Mouse (Mus musculus): Measurements from ENCODE around the gene Vamp1. TPM values are rescaled to one million over a fixed set of nuclear protein-coding genes. Genes with fewer than 3 reads are reported as not detected.

The Vamp1 gene
- 2.6 and 2.7 TPM in 2 replicates for polyA plus RNA-seq (2014; fragmentation: Nextera tagmentation; extraction: Ambion mirVana)

DNA sequence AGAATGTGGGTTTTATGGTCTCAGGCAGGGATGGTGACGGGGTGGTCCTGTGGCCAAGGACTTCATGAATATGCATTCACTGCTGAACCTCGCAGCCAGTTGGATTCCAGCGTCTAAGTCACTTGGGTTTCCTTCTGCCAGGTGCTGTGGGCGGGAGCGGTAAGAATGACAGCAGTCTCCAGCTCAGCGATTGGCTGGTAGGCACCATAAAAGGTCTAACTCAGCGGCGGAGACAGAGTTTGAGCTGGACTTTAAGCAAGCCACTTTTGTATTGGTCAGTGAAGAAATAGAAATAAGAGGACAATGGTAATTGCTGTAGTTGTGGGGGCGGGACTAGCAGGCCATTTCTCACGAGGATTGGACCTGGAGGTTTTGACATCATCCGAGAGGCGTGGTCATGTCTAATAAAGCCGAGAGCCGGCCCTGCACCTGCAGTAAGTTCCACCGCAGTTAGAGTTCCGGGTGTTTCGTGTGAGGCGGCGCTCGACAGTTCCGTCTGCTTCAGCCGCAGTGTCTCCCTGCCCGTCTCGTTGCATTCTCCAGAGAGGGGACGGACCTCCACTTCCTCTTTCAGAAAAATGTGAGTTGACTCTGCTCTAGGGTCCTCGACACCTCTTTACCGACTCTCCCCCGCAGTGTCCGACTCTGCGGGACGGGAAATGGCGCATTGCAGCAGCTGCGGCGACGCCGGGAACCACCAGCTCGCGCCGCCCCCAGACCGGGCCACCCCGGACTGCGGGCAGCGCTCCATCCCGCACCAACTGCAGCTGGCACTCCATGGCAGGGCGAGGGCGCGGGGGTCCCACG, at the start of gene Vamp1:
Gene Vamp1 (plus strand): TSS at position 404 of the 807 bp plus-strand sequence.
- ATAC-seq (ENCODE audit: insufficient number of reproducible peaks, insufficient read depth, low FRiP score, low read depth) = peak; percentile 95
- under 1% methylated on average over 48 of the region's 48 CpGs for WGBS
- H3K27me3 ChIP-seq (ENCODE audit: control insufficient read depth, insufficient read depth, low read length) = peaks cover 10% of the 10 kb centered on the region; the same call in 1 of the 2 replicates

DNA sequence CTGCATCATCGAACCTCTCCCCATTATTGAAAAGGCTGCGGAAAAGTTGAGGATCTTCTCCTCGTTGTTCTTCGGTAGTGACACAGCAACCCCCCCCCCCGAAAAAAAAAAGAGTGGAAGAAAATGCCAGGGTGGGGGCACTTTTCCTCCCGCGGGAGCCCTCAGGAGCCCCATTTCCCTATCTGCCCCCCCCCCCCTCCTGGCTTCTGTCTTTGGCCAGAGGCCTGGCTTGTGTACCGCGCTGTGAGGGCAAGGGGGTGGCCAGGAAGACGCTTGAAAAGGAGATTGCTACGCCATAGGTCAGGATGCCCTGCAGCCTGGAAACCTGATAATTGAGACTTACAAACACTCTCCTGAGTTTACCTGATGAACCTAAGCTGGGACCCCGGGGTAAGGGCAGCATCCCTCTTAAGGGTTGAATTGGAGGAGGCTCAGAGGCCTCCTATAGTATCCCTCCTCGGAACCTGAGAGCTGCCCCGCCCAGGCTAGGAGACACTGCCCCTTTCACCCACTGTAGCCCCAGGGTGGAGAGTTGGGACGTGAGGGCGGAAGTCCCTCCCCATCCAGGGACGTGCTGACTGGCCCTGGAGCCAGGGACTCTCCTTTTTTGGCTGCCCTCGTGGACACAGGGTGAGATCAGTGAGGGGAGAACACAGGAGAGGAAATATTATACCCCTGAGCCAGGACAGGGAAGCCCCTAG, 49.1 kb upstream of the Vamp1 start, which contains the start of gene Gapdh:
Gene Gapdh (minus strand): TSS at position 417 of the 701 bp plus-strand sequence.
- Histone ChIP-seq H3K4me3 (ENCODE audit: control insufficient read depth in 1 of 2, insufficient read depth in 1 of 2, low read depth in 1 of 2, low read length in 2 of 2) (peak within 1 kb of the TSS; percentile 76 to 86), H3K4me1 (ENCODE audit: control insufficient read depth in 2 of 2, insufficient read depth in 2 of 2, low read length in 2 of 2) (peaks cover 16 to 31% of the 10 kb centered on the region in 2 experiments), H3K27me3 (ENCODE audit: control insufficient read depth, insufficient read depth, low read length) (no peaks in the 10 kb centered on the region), H3K27ac (replicated peaks in 1 of 2; ENCODE audit: control insufficient read depth in 1 of 2, insufficient read depth in 1 of 2, low read depth in 2 of 2, low read length in 2 of 2) (peak within 1 kb of the TSS; percentile 100), H3K36me3 (ENCODE audit: control insufficient read depth, insufficient read depth, low read length) (peaks cover 71% of the 10 kb centered on the region), H3K4me2 (ENCODE audit: low read length) (peak within 1 kb of the TSS; percentile 70), H3K9me3 (ENCODE audit: control insufficient read depth, low read length) (no peaks in the 10 kb centered on the region), H3K9ac (ENCODE audit: low read length) (peak within 1 kb of the TSS; percentile 97)
- WGBS = 0% methylated on average over 18 of the region's 18 CpGs
- peak; percentile 82 for ATAC-seq (ENCODE audit: insufficient number of reproducible peaks, insufficient read depth, low FRiP score, low read depth)

More for the DNA sequence above, at the start of gene Vamp1:
- Histone ChIP-seq H3K9ac (ENCODE audit: low read length) (peak within 1 kb of the TSS; percentile 86), H3K4me3 (ENCODE audit: control insufficient read depth in 1 of 2, insufficient read depth in 1 of 2, low read depth in 1 of 2, low read length in 2 of 2) (peak within 1 kb of the TSS; percentile 70 to 72), H3K9me3 (ENCODE audit: control insufficient read depth, low read length) (no peaks in the 10 kb centered on the region), H3K36me3 (ENCODE audit: control insufficient read depth, insufficient read depth, low read length) (peaks cover 12% of the 10 kb centered on the region; the same call in 1 of the 2 replicates), H3K4me1 (ENCODE audit: control insufficient read depth in 2 of 2, insufficient read depth in 2 of 2, low read length in 2 of 2) (peaks cover 0 to 4% of the 10 kb centered on the region in 2 experiments; a peak in 1 of 4 replicates), H3K27ac (replicated peaks in 1 of 2; ENCODE audit: control insufficient read depth in 1 of 2, insufficient read depth in 1 of 2, low read depth in 2 of 2, low read length in 2 of 2) (peak within 1 kb of the TSS; percentile 64 to 78), H3K4me2 (ENCODE audit: low read length) (peak within 1 kb of the TSS; percentile 71)

DNA sequence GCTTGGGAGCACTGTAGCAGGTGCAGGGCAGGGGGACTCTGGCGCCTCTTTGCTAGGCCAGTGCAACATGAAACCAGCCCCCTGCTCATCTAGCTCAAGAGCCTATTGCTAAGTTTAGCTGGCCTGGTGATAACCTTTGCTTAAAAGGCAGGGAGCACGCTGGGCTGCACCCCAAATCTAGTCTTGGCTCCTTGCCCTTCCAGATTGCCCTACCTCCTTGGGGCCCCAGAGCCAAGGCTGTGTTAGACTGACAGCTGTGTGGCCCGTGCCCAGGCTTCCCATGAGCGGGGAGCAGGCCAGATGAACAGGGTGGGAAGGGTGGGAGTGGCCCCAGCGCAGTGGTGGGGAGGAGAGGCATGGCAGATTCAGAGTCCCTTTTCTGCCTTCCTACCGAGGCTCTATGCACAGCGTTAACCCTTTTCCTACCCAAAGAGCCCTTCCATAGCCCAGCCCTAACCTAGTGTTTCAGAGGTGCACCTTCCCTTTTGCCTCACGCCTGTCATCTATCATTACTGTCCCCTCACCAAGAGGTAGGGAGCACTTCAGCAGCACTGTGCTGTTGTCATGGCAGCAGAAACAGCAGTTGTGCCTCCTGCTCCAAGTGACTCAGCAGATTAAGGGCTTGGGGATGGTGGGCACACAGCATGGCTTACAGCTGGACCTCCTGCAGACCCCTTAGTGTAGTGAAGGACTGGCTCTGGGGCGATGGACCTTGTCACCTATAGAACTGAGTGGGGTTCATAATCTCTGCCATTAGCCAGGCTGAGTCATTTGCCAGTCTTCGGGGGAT, 48.3 kb upstream of the Vamp1 start:
- peak; percentile 62 for ATAC-seq (ENCODE audit: insufficient number of reproducible peaks, insufficient read depth, low FRiP score, low read depth)
- Histone ChIP-seq H3K9ac (ENCODE audit: low read length) (peak overlapping the region; percentile 97), H3K4me3 (ENCODE audit: control insufficient read depth in 1 of 2, insufficient read depth in 1 of 2, low read depth in 1 of 2, low read length in 2 of 2) (peak overlapping the region; percentile 67 to 76), H3K4me2 (ENCODE audit: low read length) (peak overlapping the region; percentile 70), H3K36me3 (ENCODE audit: control insufficient read depth, insufficient read depth, low read length) (peaks cover 71% of the 10 kb centered on the region), H3K9me3 (ENCODE audit: control insufficient read depth, low read length) (no peaks in the 10 kb centered on the region), H3K27me3 (ENCODE audit: control insufficient read depth, insufficient read depth, low read length) (no peaks in the 10 kb centered on the region), H3K4me1 (ENCODE audit: control insufficient read depth in 2 of 2, insufficient read depth in 2 of 2, low read length in 2 of 2) (peaks cover 13 to 24% of the 10 kb centered on the region in 2 experiments), H3K27ac (replicated peaks in 1 of 2; ENCODE audit: control insufficient read depth in 1 of 2, insufficient read depth in 1 of 2, low read depth in 2 of 2, low read length in 2 of 2) (peak overlapping the region; percentile 100)
- 14% methylated on average over 10 of the region's 10 CpGs for WGBS

DNA sequence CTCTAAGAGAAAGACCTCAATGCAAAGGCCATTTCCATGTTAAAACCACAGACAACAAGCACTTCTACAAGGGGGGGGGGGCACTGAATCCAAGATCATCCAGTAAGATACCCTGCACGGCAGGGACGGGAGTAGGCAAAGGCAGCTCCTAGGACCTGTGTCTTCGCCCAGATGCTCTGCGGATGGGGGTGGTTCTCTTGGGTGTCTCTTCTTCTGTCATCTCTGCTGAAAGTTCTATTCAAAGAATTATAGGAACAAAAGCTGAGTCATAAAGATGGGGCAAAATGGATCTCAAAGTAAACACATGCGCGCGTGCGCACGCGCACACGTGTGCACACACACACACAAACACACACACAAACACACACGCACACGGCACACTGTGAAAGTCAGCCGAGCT, 47.3 kb upstream of the Vamp1 start:
- Histone ChIP-seq H3K4me2 (ENCODE audit: low read length) (no peak overlapping the region), H3K4me1 (ENCODE audit: control insufficient read depth in 2 of 2, insufficient read depth in 2 of 2, low read length in 2 of 2) (peaks cover 13 to 20% of the 10 kb centered on the region in 2 experiments), H3K9me3 (ENCODE audit: control insufficient read depth, low read length) (no peaks in the 10 kb centered on the region), H3K27me3 (ENCODE audit: control insufficient read depth, insufficient read depth, low read length) (no peaks in the 10 kb centered on the region), H3K36me3 (ENCODE audit: control insufficient read depth, insufficient read depth, low read length) (peaks cover 73% of the 10 kb centered on the region), H3K4me3 (ENCODE audit: control insufficient read depth in 1 of 2, insufficient read depth in 1 of 2, low read depth in 1 of 2, low read length in 2 of 2) (no peak overlapping the region), H3K9ac (ENCODE audit: low read length) (peak overlapping the region; percentile 97; the same call in 1 of the 2 replicates), H3K27ac (replicated peaks in 1 of 2; ENCODE audit: control insufficient read depth in 1 of 2, insufficient read depth in 1 of 2, low read depth in 2 of 2, low read length in 2 of 2) (peak overlapping the region in 1 of 2 experiments; percentile 100; a peak in 3 of 4 replicates)
- no peak for ATAC-seq (ENCODE audit: insufficient number of reproducible peaks, insufficient read depth, low FRiP score, low read depth)
- 84% methylated on average over 14 of the region's 14 CpGs for WGBS

DNA sequence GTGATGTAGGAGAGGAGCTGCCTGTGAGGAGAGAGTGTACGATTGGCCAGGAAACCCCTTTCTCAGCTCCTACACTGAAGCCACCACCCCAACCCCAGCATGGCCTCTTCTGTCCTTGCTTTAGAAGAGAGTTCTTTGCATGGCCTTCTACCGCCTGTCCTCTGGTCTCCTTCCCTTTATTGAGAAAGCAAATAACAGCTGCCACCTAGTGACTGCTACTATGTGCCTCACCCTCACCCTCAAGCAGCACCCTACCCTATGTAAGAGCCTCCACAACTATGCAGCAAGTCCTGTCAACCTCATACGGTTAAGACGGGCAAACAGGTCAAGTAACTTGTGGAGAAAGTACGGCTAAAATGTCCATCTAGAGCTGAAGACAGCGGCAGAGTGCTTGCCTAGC, 45.2 kb upstream of the Vamp1 start:
- Histone ChIP-seq H3K27ac (replicated peaks in 1 of 2; ENCODE audit: control insufficient read depth in 1 of 2, insufficient read depth in 1 of 2, low read depth in 2 of 2, low read length in 2 of 2) (peak overlapping the region in 1 of 2 experiments; percentile 14; a peak in 2 of 4 replicates), H3K36me3 (ENCODE audit: control insufficient read depth, insufficient read depth, low read length) (peaks cover 79% of the 10 kb centered on the region), H3K9ac (ENCODE audit: low read length) (no peak overlapping the region), H3K4me1 (ENCODE audit: control insufficient read depth in 2 of 2, insufficient read depth in 2 of 2, low read length in 2 of 2) (peaks cover 12 to 13% of the 10 kb centered on the region in 2 experiments), H3K4me3 (ENCODE audit: control insufficient read depth in 1 of 2, insufficient read depth in 1 of 2, low read depth in 1 of 2, low read length in 2 of 2) (no peak overlapping the region), H3K27me3 (ENCODE audit: control insufficient read depth, insufficient read depth, low read length) (no peaks in the 10 kb centered on the region), H3K9me3 (ENCODE audit: control insufficient read depth, low read length) (no peaks in the 10 kb centered on the region), H3K4me2 (ENCODE audit: low read length) (no peak overlapping the region)
- ATAC-seq (ENCODE audit: insufficient number of reproducible peaks, insufficient read depth, low FRiP score, low read depth) = no peak
- 63% methylated on average over 6 of the region's 6 CpGs for WGBS

DNA sequence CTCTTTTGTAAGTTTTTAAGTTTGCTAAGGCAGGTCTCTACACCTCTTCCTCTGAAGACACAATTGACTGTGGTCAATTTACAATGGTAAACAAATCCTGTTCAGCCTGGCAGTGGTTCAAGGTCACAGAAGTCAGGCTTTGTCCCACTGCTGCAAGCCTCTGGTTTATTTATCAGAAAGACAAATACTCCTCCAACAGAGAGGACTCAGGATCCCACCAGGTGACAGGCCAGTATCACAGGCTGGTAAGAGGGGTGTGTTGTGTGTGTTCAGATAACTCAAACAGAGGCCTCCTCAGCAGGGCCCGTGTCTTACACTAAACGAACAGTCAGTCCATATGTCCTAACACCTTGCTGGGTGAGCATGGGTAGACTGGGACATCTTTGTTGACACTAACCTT, 42.9 kb upstream of the Vamp1 start:
- Histone ChIP-seq H3K27ac (replicated peaks in 1 of 2; ENCODE audit: control insufficient read depth in 1 of 2, insufficient read depth in 1 of 2, low read depth in 2 of 2, low read length in 2 of 2) (no peak overlapping the region), H3K4me1 (ENCODE audit: control insufficient read depth in 2 of 2, insufficient read depth in 2 of 2, low read length in 2 of 2) (peaks cover 5 to 6% of the 10 kb centered on the region in 2 experiments), H3K36me3 (ENCODE audit: control insufficient read depth, insufficient read depth, low read length) (peaks cover 100% of the 10 kb centered on the region), H3K9me3 (ENCODE audit: control insufficient read depth, low read length) (no peaks in the 10 kb centered on the region), H3K27me3 (ENCODE audit: control insufficient read depth, insufficient read depth, low read length) (no peaks in the 10 kb centered on the region), H3K4me2 (ENCODE audit: low read length) (no peak overlapping the region), H3K4me3 (ENCODE audit: control insufficient read depth in 1 of 2, insufficient read depth in 1 of 2, low read depth in 1 of 2, low read length in 2 of 2) (no peak overlapping the region), H3K9ac (ENCODE audit: low read length) (no peak overlapping the region)
- WGBS = 58% methylated on average over 2 of the region's 2 CpGs
- no peak for ATAC-seq (ENCODE audit: insufficient number of reproducible peaks, insufficient read depth, low FRiP score, low read depth)

DNA sequence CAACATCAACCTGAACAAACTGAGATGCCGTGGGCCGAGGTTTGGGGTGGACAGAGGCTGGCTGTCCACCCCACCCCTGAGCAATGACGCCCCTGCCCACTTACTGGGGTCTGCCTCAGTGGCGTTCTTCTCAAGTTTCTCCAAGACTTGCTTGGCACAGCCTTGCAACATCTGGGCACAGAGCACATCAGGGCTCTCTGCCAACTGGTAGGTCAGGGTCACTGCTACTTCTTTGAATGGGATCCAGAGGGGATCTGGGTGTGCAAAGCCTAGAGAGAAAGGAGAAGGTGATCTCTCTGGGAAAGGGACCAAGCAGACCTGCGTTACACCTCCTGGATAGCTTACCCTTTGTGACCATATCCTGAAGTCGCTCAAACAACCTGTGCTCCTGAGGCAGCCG, 42.1 kb upstream of the Vamp1 start:
- H3K9ac ChIP-seq (ENCODE audit: low read length) = no peak overlapping the region
- H3K27ac ChIP-seq (replicated peaks in 1 of 2; ENCODE audit: control insufficient read depth in 1 of 2, insufficient read depth in 1 of 2, low read depth in 2 of 2, low read length in 2 of 2) = no peak overlapping the region
- H3K4me2 ChIP-seq (ENCODE audit: low read length) = no peak overlapping the region
- H3K36me3 ChIP-seq (ENCODE audit: control insufficient read depth, insufficient read depth, low read length) = peaks cover 100% of the 10 kb centered on the region
- H3K9me3 ChIP-seq (ENCODE audit: control insufficient read depth, low read length) = no peaks in the 10 kb centered on the region
- WGBS = 94% methylated on average over 7 of the region's 7 CpGs
- H3K27me3 ChIP-seq (ENCODE audit: control insufficient read depth, insufficient read depth, low read length) = no peaks in the 10 kb centered on the region
- ATAC-seq (ENCODE audit: insufficient number of reproducible peaks, insufficient read depth, low FRiP score, low read depth) = no peak
- no peak overlapping the region for H3K4me3 ChIP-seq (ENCODE audit: control insufficient read depth in 1 of 2, insufficient read depth in 1 of 2, low read depth in 1 of 2, low read length in 2 of 2)
- no peaks in the 10 kb centered on the region; a peak in 2 of 4 replicates for H3K4me1 ChIP-seq (ENCODE audit: control insufficient read depth in 2 of 2, insufficient read depth in 2 of 2, low read length in 2 of 2)
